Mouse (Mus musculus) kidney, postnatal 0 days (tissue): Measurements from ENCODE around the gene Fgfr2. TPM values are rescaled to one million over a fixed set of nuclear protein-coding genes. Genes with fewer than 3 reads are reported as not detected.
"Not testable (repeated sequence)": the region's sequence is repeated elsewhere in the genome, so short reads cannot be mapped to it uniquely, and the experiment has no call there.

Source experiments
- ATAC-seq: fragments of 200-750 bp; cut with Nextera tagmentation; replicated peaks from 2 replicates; pipeline ENCODE4 v1.8.0; 2017; ENCODE audit warnings: low read depth, moderate number of reproducible peaks, moderate TSS enrichment, moderate library complexity; ENCODE audit not compliant: low FRiP score
- DNase-seq: peaks from one replicate; pipeline ENCODE4 v3.0.0-alpha.2; 2016; ENCODE audit warnings: low spot score
- H3K27ac ChIP-seq: fragments of 300-500 bp; sonication (generic); 2 replicates; pipeline ENCODE4 v1.5.1; 2014; ENCODE audit warnings: mild to moderate bottlenecking
- H3K27me3 ChIP-seq: fragments of 300-500 bp; sonication (generic); 2 replicates; pipeline ENCODE4 v1.6.1; 2014; ENCODE audit warnings: low read length, mixed read lengths; ENCODE audit not compliant: insufficient read depth
- H3K36me3 ChIP-seq: fragments of 300-500 bp; sonication (generic); 2 replicates; pipeline ENCODE4 v1.6.1; 2014; ENCODE audit warnings: low read length, mixed read lengths; ENCODE audit not compliant: insufficient read depth
- H3K4me1 ChIP-seq: fragments of 300-500 bp; sonication (generic); replicated peaks from 2 replicates; pipeline ENCODE4 v1.6.1; 2014; ENCODE audit warnings: antibody characterized with exemption, low read length, mixed read lengths; ENCODE audit not compliant: insufficient read depth
- H3K4me2 ChIP-seq: fragments of 300-500 bp; sonication (generic); 2 replicates; pipeline ENCODE4 v1.6.1; 2014; ENCODE audit warnings: mild to moderate bottlenecking, low read length, moderate library complexity, mixed read lengths
- H3K4me3 ChIP-seq: fragments of 300-500 bp; sonication (generic); replicated peaks from 2 replicates; pipeline ENCODE4 v1.5.1; 2014; ENCODE audit warnings: low read depth, low read length
- H3K9ac ChIP-seq: fragments of 300-500 bp; sonication (generic); 2 replicates; pipeline ENCODE4 v1.6.1; 2014; ENCODE audit warnings: low read depth, low read length
- H3K9me3 ChIP-seq: fragments of 300-500 bp; sonication (generic); replicated peaks from 2 replicates; pipeline ENCODE4 v1.6.1; 2016; ENCODE audit warnings: low read length, inconsistent platforms, mixed read lengths
- CTCF ChIP-seq: IDR thresholded peaks from 2 replicates; pipeline ENCODE4 v1.5.1; 2016; ENCODE audit warnings: antibody characterized with exemption, low read depth, mild to moderate bottlenecking, moderate library complexity
- WGBS: fragments of 180-500 bp; shearing (Covaris S2); extraction: QIAGEN DNeasy Blood & Tissue Kit; methylation state at CpG from one replicate; pipeline ENCODE4 v1.1.7; 2014; 5-methylcytosine and 5-hydroxymethylcytosine counted together
- polyA plus RNA-seq: library from polyadenylated mRNA; unstranded; fragments of >200 nt; fragmentation: Nextera tagmentation; extraction: Ambion mirVana; gene quantifications from 2 replicates; pipeline ENCODE4 v1.2.1, GENCODE M21; 2015

Gene Fgfr2
- polyA plus RNA-seq, 1 experiment from 2014 or later: 79.8 TPM

- H3K9me3 ChIP-seq: no peaks in the 10 kb centered on the region
- H3K9ac ChIP-seq: no peak overlapping the region
- no peaks in the 10 kb centered on the region for H3K36me3 ChIP-seq
- no peak overlapping the region for H3K4me2 ChIP-seq
- DNase-seq (no peak), ATAC-seq (0 out of 2 replicates have a peak, but pooled peaks have one; percentile 13)
- H3K27me3 ChIP-seq: no peaks in the 10 kb centered on the region
- no peak overlapping the region for H3K27ac ChIP-seq
- no peaks in the 10 kb centered on the region for H3K4me1 ChIP-seq
- whole genome bisulfite sequencing: 61% methylated on average over 7 of the region's 7 CpGs
- TF ChIP-seq CTCF: no peak
- H3K4me3 ChIP-seq: no peak overlapping the region
These were observed 2979.8 kb downstream of the Fgfr2 start for GRCm38 (mm10) chr7:130143371-130143770.

- TF ChIP-seq CTCF: no peak
- ATAC-seq (no peak), DNase-seq (no peak)
- Histone ChIP-seq H3K4me2 (no peak overlapping the region), H3K4me3 (no peak overlapping the region), H3K27me3 (no peaks in the 10 kb centered on the region), H3K9ac (no peak overlapping the region), H3K9me3 (no peaks in the 10 kb centered on the region), H3K4me1 (no peaks in the 10 kb centered on the region), H3K36me3 (no peaks in the 10 kb centered on the region), H3K27ac (no peak overlapping the region)
- WGBS: 73% methylated on average over 3 of the region's 3 CpGs
These were observed 2981.9 kb downstream of the Fgfr2 start for GRCm38 (mm10) chr7:130141088-130141873.

GRCm38 (mm10) chr7:130134924-130135365, 2988.2 kb downstream of the Fgfr2 start:
- Histone ChIP-seq H3K27ac (peak overlapping the region; percentile 32; the same call in 1 of the 2 replicates), H3K36me3 (no peaks in the 10 kb centered on the region), H3K9ac (no peak overlapping the region), H3K4me2 (no peak overlapping the region), H3K4me3 (no peak overlapping the region), H3K4me1 (no peaks in the 10 kb centered on the region), H3K27me3 (no peaks in the 10 kb centered on the region), H3K9me3 (no peaks in the 10 kb centered on the region)
- TF ChIP-seq CTCF: no peak
- DNase-seq (no peak), ATAC-seq (0 out of 2 replicates have a peak, but pooled peaks have one; percentile 13)
- 46% methylated on average over 3 of the region's 3 CpGs for WGBS

GRCm38 (mm10) chr7:130134428-130134827, 2988.7 kb downstream of the Fgfr2 start:
- not testable (repeated sequence) for H3K36me3 ChIP-seq, H3K27me3 ChIP-seq, H3K4me3 ChIP-seq, H3K27ac ChIP-seq, H3K4me2 ChIP-seq, H3K9ac ChIP-seq, H3K4me1 ChIP-seq, ATAC-seq, H3K9me3 ChIP-seq, DNase-seq

- H3K27me3 ChIP-seq: no peaks in the 10 kb centered on the region
- ATAC-seq (no peak), DNase-seq (no peak)
- H3K4me3 ChIP-seq: no peak overlapping the region
- no peak for TF ChIP-seq CTCF
- WGBS: 88% methylated on average over 5 of the region's 5 CpGs
- no peak overlapping the region for H3K9ac ChIP-seq
- H3K27ac ChIP-seq: no peak overlapping the region
- no peak overlapping the region for H3K4me2 ChIP-seq
- no peaks in the 10 kb centered on the region for H3K36me3 ChIP-seq
- 0 out of 2 replicates have a peak, but pooled peaks cover 5% of the 10 kb centered on the region for H3K4me1 ChIP-seq
- H3K9me3 ChIP-seq: no peaks in the 10 kb centered on the region
These were observed 2992.9 kb downstream of the Fgfr2 start for GRCm38 (mm10) chr7:130130226-130130625.

- TF ChIP-seq CTCF: no peak
- H3K27me3 ChIP-seq: no peaks in the 10 kb centered on the region
- DNase-seq (peak; percentile 80), ATAC-seq (no peak)
- H3K4me1 ChIP-seq: 0 out of 2 replicates have a peak, but pooled peaks cover 5% of the 10 kb centered on the region
- H3K9ac ChIP-seq: no peak overlapping the region
- H3K9me3 ChIP-seq: no peaks in the 10 kb centered on the region
- H3K4me2 ChIP-seq: peak overlapping the region; percentile 37; the same call in 1 of the 2 replicates
- H3K4me3 ChIP-seq: no peak overlapping the region
- H3K27ac ChIP-seq: peak overlapping the region; percentile 6; the same call in 1 of the 2 replicates
- 16% methylated on average over 16 of the region's 16 CpGs for WGBS
- no peaks in the 10 kb centered on the region for H3K36me3 ChIP-seq
These were observed 2993.7 kb downstream of the Fgfr2 start for GRCm38 (mm10) chr7:130129359-130129960.
